Mouse (Mus musculus) limb, embryonic 14.5 days (tissue): Measurements from ENCODE around the gene Eea1. TPM values are rescaled to one million over a fixed set of nuclear protein-coding genes. Genes with fewer than 3 reads are reported as not detected.

Experiments
- ATAC-seq: fragments of 200-750 bp; cut with Nextera tagmentation; 2 replicates; pipeline ENCODE4 v1.8.0; 2017; ENCODE audit warnings: low read depth, moderate number of reproducible peaks, moderate TSS enrichment; ENCODE audit not compliant: low FRiP score
- DNase-seq: peaks from one replicate; pipeline ENCODE4 v3.0.0-alpha.2; 2015; ENCODE audit warnings: low spot score
- H3K27ac ChIP-seq: fragments of 300-500 bp; sonication (generic); replicated peaks from 2 replicates; pipeline ENCODE4 v1.5.1; 2014; ENCODE audit warnings: low read depth, mild to moderate bottlenecking, low read length, moderate library complexity, mixed read lengths
- H3K27me3 ChIP-seq: fragments of 300-500 bp; sonication (generic); 2 replicates; pipeline ENCODE4 v1.6.1; 2014; ENCODE audit warnings: low read length, mixed read lengths; ENCODE audit not compliant: control insufficient read depth, insufficient read depth
- H3K36me3 ChIP-seq: fragments of 300-500 bp; sonication (generic); 2 replicates; pipeline ENCODE4 v1.6.1; 2014; ENCODE audit warnings: mild to moderate bottlenecking, low read length, moderate library complexity, mixed read lengths; ENCODE audit not compliant: control insufficient read depth, insufficient read depth
- H3K4me1 ChIP-seq: fragments of 300-500 bp; sonication (generic); 2 replicates; pipeline ENCODE4 v1.6.1; 2014; ENCODE audit warnings: antibody characterized with exemption, low read length, mixed read lengths; ENCODE audit not compliant: control insufficient read depth, insufficient read depth
- H3K4me2 ChIP-seq: fragments of 300-500 bp; sonication (generic); replicated peaks from 2 replicates; pipeline ENCODE4 v1.6.1; 2014; ENCODE audit warnings: low read depth, mild to moderate bottlenecking, low read length, moderate library complexity; ENCODE audit not compliant: severe bottlenecking
- H3K4me3 ChIP-seq: fragments of 300-500 bp; sonication (generic); replicated peaks from 2 replicates; pipeline ENCODE4 v1.5.1; 2014; ENCODE audit warnings: low read length
- H3K9ac ChIP-seq: fragments of 300-500 bp; sonication (generic); 2 replicates; pipeline ENCODE4 v1.6.1; 2014; ENCODE audit warnings: mild to moderate bottlenecking, low read depth, low read length, moderate library complexity; ENCODE audit not compliant: severe bottlenecking
- H3K9me3 ChIP-seq: fragments of 300-500 bp; sonication (generic); 2 replicates; pipeline ENCODE4 v1.6.1; 2016; ENCODE audit warnings: low read length; ENCODE audit not compliant: control insufficient read depth
- POLR2A ChIP-seq: fragments of 200-500 bp; IDR thresholded peaks from 2 replicates; pipeline ENCODE4 v1.8.0; 2012; ENCODE audit warnings: inconsistent platforms, mild to moderate bottlenecking, moderate library complexity, borderline replicate concordance; ENCODE audit not compliant: insufficient read depth, insufficient read length; ENCODE audit errors: extremely low read depth
- WGBS: fragments of 180-500 bp; shearing (Covaris S2); extraction: QIAGEN DNeasy Blood & Tissue Kit; methylation state at CpG from one replicate; pipeline ENCODE4 v1.1.7; 2014; 5-methylcytosine and 5-hydroxymethylcytosine counted together
- polyA plus RNA-seq, 2 experiments: library from polyadenylated mRNA; depleted of rRNA in 1 of 2; stranded (reverse) in 1 of 2; unstranded in 1 of 2; fragments of >200 nt; fragmentation: Nextera tagmentation in 1 of 2; extraction: Ambion mirVana in 1 of 2; gene quantifications; 2 replicates each; pipeline versions ENCODE4 v1.2.1 to v1.2.3; 2012 to 2014

The Eea1 gene
- polyA plus RNA-seq, 2 experiments = 11.4 to 24.0 TPM

DNA sequence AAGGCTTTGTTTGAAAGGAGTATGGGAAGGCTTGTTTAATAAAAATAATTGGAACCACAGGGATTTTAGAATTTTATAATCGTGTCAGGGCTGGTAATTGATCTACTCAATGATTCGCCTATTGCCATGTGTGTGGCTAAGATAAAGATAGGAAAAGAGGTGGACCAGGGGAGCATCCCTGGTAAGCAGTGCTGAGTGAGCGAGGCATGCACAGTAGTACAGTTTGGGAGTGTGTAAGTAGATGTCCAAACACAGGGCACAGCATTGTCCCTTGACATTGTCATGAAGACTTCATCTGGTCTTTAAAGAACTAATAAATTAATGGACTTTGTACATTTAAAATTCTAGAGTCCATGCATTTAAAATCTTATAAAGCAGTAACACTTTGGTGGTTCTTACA is 93.7 kb downstream of the Eea1 start:
- Histone ChIP-seq H3K4me1 (no peaks in the 10 kb centered on the region), H3K4me2 (no peak overlapping the region), H3K9ac (no peak overlapping the region), H3K36me3 (peaks cover 4% of the 10 kb centered on the region; the same call in 1 of the 2 replicates), H3K9me3 (no peaks in the 10 kb centered on the region), H3K27ac (no peak overlapping the region), H3K4me3 (no peak overlapping the region), H3K27me3 (no peaks in the 10 kb centered on the region)
- 73% methylated on average over 3 of the region's 3 CpGs for WGBS
- TF ChIP-seq POLR2A = no peak
- ATAC-seq (no peak), DNase-seq (no peak)

DNA sequence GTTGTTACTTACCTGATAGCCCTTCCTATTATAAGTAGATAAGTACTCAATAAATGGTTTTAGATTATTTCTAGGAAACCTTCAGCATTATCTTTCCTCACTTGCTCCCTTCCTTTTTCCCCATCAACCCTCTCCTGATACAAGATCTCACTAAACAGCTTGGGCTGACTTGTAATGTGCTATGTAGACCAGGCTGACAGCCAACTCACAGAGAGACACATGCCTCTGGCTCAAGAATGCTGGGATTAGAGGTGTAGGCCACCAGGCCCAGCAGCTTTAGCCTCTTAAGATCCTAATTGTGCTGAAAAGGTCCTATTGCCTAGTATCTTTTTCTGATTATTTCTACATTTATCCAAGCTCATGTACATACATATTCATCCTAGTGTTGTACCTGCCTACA is 95.5 kb downstream of the Eea1 start:
- Histone ChIP-seq H3K4me2 (no peak overlapping the region), H3K27ac (no peak overlapping the region), H3K27me3 (no peaks in the 10 kb centered on the region), H3K4me3 (no peak overlapping the region), H3K4me1 (no peaks in the 10 kb centered on the region), H3K36me3 (peaks cover 14% of the 10 kb centered on the region; the same call in 1 of the 2 replicates), H3K9ac (no peak overlapping the region), H3K9me3 (no peaks in the 10 kb centered on the region)
- ATAC-seq = no peak
- no peak for DNase-seq
- no peak for TF ChIP-seq POLR2A

DNA sequence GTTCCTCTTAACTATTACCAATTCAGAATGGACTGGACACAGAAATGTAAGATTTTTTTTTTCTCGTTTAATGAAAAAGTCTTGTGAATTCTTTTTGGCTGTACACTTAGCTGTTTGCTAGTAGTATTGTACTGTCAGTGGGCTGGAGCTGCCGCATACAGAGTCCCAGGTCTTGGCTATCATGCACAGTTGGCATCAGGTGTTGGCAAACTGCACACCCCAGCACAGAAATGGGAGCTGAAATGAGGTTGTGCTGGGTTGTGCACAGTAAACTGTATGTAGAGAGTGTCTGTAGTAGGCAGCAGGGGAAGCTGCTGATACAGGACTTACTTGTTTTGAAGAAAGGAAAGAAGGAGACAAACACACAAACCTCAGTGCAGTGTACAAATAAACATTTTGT is 103.8 kb downstream of the Eea1 start:
- Histone ChIP-seq H3K4me2 (no peak overlapping the region), H3K9ac (no peak overlapping the region), H3K27ac (no peak overlapping the region), H3K9me3 (no peaks in the 10 kb centered on the region), H3K27me3 (no peaks in the 10 kb centered on the region), H3K4me1 (no peaks in the 10 kb centered on the region), H3K36me3 (peaks cover 23% of the 10 kb centered on the region), H3K4me3 (no peak overlapping the region)
- TF ChIP-seq POLR2A = no peak
- no peak for DNase-seq
- WGBS = 88% methylated on average over 2 of the region's 2 CpGs
- ATAC-seq = no peak

DNA sequence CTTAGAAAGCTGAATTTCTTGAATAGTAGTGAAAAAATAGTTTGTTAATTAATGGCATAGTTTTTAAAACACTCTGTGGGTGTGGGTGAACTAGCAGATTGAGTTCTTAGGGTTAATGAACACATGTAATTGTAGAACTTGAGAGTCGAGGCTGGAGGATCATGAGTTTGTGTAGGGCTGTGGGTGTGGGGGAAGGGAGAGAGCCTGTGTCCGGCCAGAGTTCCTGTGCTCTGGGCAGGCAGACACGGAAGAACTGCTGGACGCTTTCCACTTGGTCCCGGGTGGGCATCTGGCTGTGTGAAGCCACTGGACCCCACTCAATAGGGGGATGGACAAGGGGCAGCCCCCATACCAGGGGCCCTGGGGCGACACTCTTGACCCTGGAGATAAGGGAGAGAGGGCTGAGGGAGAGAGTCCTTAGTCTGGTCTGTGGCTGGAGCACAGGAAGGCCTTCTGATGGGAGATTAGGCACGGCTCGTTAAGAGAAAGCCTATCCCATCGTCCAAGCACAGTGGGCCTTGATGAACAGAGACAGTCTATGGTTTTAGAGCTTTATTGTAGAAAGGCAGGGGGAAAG is 107.6 kb downstream of the Eea1 start:
- DNase-seq (no peak), ATAC-seq (no peak)
- no peak overlapping the region for H3K9ac ChIP-seq
- no peak for TF ChIP-seq POLR2A
- H3K4me3 ChIP-seq = no peak overlapping the region
- no peak overlapping the region for H3K4me2 ChIP-seq
- H3K36me3 ChIP-seq = peaks cover 4% of the 10 kb centered on the region
- H3K9me3 ChIP-seq = no peaks in the 10 kb centered on the region
- no peaks in the 10 kb centered on the region for H3K27me3 ChIP-seq
- H3K4me1 ChIP-seq = no peaks in the 10 kb centered on the region
- WGBS = 45% methylated on average over 9 of the region's 9 CpGs
- no peak overlapping the region for H3K27ac ChIP-seq

DNA sequence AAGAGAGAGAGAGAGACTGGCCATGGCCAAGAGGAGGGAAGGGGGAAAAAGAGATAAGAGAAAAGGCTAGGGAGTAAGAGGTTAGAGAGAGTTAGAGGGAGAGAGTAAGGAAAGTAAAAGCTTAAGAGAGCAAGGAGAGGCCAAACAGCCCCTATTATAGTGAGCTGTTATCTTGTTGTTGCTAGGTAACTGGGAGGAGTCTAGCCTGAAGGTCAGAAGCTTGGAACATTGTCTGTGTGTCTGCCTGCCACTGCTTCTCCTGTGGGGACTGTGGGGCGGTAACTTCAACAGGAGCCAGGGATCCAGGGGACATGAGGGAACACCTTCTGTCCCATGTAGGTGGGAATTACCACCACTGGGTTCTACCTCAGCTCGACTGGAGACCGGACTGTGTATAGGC is 108.1 kb downstream of the Eea1 start:
- Histone ChIP-seq H3K9ac (no peak overlapping the region), H3K27me3 (no peaks in the 10 kb centered on the region), H3K36me3 (peaks cover 4% of the 10 kb centered on the region), H3K4me3 (no peak overlapping the region), H3K4me2 (no peak overlapping the region), H3K9me3 (no peaks in the 10 kb centered on the region), H3K27ac (no peak overlapping the region), H3K4me1 (no peaks in the 10 kb centered on the region)
- 88% methylated on average over 3 of the region's 3 CpGs for WGBS
- ATAC-seq (no peak), DNase-seq (no peak)
- TF ChIP-seq POLR2A = no peak

DNA sequence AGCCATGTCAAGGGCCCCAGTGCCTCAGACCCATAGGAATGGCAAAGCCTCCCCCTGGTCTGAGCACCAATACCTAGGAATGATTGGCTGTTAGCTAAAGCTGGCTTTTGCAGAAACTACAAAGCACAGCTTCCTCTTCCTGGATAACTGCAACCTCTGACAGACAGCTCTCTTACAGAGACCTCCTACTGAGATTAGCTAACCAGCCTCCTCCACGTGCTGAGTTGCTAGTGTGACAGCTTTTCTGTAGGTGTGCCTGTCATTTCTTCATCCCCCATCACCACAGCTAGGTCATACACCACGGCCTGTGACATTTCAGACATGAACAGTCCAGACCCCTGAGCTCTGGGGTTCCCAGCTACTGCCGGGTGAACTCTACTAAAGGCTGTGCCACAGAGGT is 126.9 kb downstream of the Eea1 start:
- ATAC-seq (no peak), DNase-seq (no peak)
- H3K9me3 ChIP-seq = no peaks in the 10 kb centered on the region
- 54% methylated on average over 3 of the region's 3 CpGs for WGBS
- H3K27me3 ChIP-seq = no peaks in the 10 kb centered on the region
- no peaks in the 10 kb centered on the region for H3K4me1 ChIP-seq
- no peak for TF ChIP-seq POLR2A
- H3K4me2 ChIP-seq = no peak overlapping the region
- no peaks in the 10 kb centered on the region for H3K36me3 ChIP-seq
- no peak overlapping the region for H3K4me3 ChIP-seq
- H3K27ac ChIP-seq = no peak overlapping the region
- no peak overlapping the region for H3K9ac ChIP-seq
